Mouse (Mus musculus) stomach, postnatal 0 days (tissue): ENCODE data around the gene Tmem35b. TPM values are rescaled to one million over a fixed set of nuclear protein-coding genes. Genes with fewer than 3 reads are reported as not detected.

ENCODE experiments used
- ATAC-seq: fragments of 200-750 bp; cut with Nextera tagmentation; 2 replicates; pipeline ENCODE4 v1.8.0; 2017; ENCODE audit not compliant: low FRiP score, low TSS enrichment
- DNase-seq: peaks from one replicate; pipeline ENCODE4 v3.0.0-alpha.2; 2016; ENCODE audit warnings: low spot score
- H3K27ac ChIP-seq: fragments of 300-500 bp; sonication (generic); replicated peaks from 2 replicates; pipeline ENCODE4 v1.5.1; 2014; ENCODE audit warnings: mild to moderate bottlenecking, control low read depth
- H3K27me3 ChIP-seq: fragments of 300-500 bp; sonication (generic); 2 replicates; pipeline ENCODE4 v1.6.1; 2014; ENCODE audit warnings: low read length; ENCODE audit not compliant: control insufficient read depth, insufficient read depth
- H3K36me3 ChIP-seq: fragments of 300-500 bp; sonication (generic); 2 replicates; pipeline ENCODE4 v1.6.1; 2014; ENCODE audit warnings: low read length, mixed read lengths; ENCODE audit not compliant: control insufficient read depth, insufficient read depth
- H3K4me1 ChIP-seq: fragments of 300-500 bp; sonication (generic); replicated peaks from 2 replicates; pipeline ENCODE4 v1.6.1; 2014; ENCODE audit warnings: antibody characterized with exemption; ENCODE audit not compliant: control insufficient read depth, insufficient read depth
- H3K4me2 ChIP-seq: fragments of 300-500 bp; sonication (generic); replicated peaks from 2 replicates; pipeline ENCODE4 v1.6.1; 2014; ENCODE audit warnings: low read depth, mild to moderate bottlenecking, control low read depth, moderate library complexity
- H3K4me3 ChIP-seq: fragments of 300-500 bp; sonication (generic); 2 replicates; pipeline ENCODE4 v1.5.1; 2014; ENCODE audit warnings: low read depth, low read length, control low read depth
- H3K9ac ChIP-seq: fragments of 300-500 bp; sonication (generic); 2 replicates; pipeline ENCODE4 v1.6.1; 2014; ENCODE audit warnings: mild to moderate bottlenecking, low read length, control low read depth, mixed read lengths
- H3K9me3 ChIP-seq: fragments of 300-500 bp; sonication (generic); 2 replicates; pipeline ENCODE4 v1.6.1; 2016; ENCODE audit warnings: low read length; ENCODE audit not compliant: control insufficient read depth
- CTCF ChIP-seq: IDR thresholded peaks from 2 replicates; pipeline ENCODE4 v1.5.1; 2016; ENCODE audit warnings: antibody characterized with exemption, low read depth, mild to moderate bottlenecking, moderate library complexity
- EP300 ChIP-seq: optimal IDR thresholded peaks from 2 replicates; pipeline ENCODE3; 2016; ENCODE audit warnings: antibody characterized with exemption
- WGBS: fragments of 180-500 bp; shearing (Covaris S2); extraction: QIAGEN DNeasy Blood & Tissue Kit; methylation state at CpG from one replicate; pipeline ENCODE4 v1.1.7; 2014; 5-methylcytosine and 5-hydroxymethylcytosine counted together
- polyA plus RNA-seq: library from polyadenylated mRNA; unstranded; fragments of >200 nt; fragmentation: Nextera tagmentation; extraction: Ambion mirVana; gene quantifications from 2 replicates; pipeline ENCODE4 v1.2.1, GENCODE M21; 2015

The Tmem35b gene
- polyA plus RNA-seq, 1 experiment from 2014 or later = 14.5 TPM

DNA sequence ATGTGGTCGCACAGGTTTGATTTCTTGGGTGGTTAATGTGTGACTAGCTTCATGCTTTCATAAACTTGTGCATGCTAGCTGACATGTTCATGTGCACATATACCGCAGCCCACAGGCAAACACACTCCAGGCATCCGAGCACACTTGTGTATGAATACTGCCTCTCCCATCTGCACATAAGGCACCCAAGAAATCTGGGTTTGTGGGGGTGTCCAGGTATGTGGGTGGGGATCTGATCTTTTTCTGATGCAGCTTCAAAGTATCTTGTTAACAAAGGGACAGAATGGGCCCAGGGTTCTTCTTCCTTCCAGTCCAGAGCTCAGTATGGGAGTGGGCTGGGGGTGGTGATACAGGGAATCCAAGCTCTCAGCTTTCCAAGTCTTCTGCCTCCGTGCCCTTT, 49.1 kb downstream of the Tmem35b start:
- Histone ChIP-seq H3K4me1 (0 out of 2 replicates have a peak, but pooled peaks cover 3% of the 10 kb centered on the region), H3K4me3 (no peak overlapping the region), H3K27ac (no peak overlapping the region), H3K36me3 (no peaks in the 10 kb centered on the region), H3K9ac (no peak overlapping the region), H3K4me2 (no peak overlapping the region), H3K27me3 (peaks cover 5% of the 10 kb centered on the region; the same call in 1 of the 2 replicates), H3K9me3 (no peaks in the 10 kb centered on the region)
- no peak for ATAC-seq
- TF ChIP-seq EP300 (no peak), CTCF (no peak)
- no peak for DNase-seq
- 55% methylated on average over 4 of the region's 4 CpGs for WGBS

DNA sequence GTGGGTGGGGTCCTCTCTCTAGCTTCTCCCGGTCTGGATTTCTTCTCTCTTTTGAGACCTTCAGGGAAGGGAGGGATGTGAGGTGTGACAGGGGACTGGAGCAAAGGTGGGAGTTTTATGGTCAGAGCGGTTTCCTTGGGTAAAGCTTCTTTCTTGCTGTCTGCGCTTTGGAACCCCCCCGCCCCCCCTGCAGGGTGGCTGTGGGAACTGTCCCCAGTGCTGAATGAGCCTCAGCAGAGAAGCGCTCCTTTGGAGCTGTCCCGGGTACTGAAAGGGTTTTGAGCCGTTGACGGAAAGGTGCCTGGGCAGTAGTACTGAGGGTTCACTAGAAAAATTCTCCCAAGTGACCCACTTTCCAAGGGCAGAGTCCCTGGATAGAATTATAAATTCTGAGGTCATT, 50.0 kb downstream of the Tmem35b start:
- ATAC-seq = peak; percentile 47; the same call in 1 of the 2 replicates
- H3K9ac ChIP-seq = no peak overlapping the region
- H3K4me1 ChIP-seq = 0 out of 2 replicates have a peak, but pooled peaks cover under 1% of the 10 kb centered on the region
- H3K4me2 ChIP-seq = no peak overlapping the region
- WGBS = 2% methylated on average over 8 of the region's 8 CpGs
- no peak overlapping the region for H3K27ac ChIP-seq
- peaks cover 2% of the 10 kb centered on the region; the same call in 1 of the 2 replicates for H3K27me3 ChIP-seq
- no peaks in the 10 kb centered on the region for H3K36me3 ChIP-seq
- peak; percentile 75 for DNase-seq
- H3K9me3 ChIP-seq = no peaks in the 10 kb centered on the region
- TF ChIP-seq CTCF (no peak), EP300 (no peak)
- H3K4me3 ChIP-seq = no peak overlapping the region

DNA sequence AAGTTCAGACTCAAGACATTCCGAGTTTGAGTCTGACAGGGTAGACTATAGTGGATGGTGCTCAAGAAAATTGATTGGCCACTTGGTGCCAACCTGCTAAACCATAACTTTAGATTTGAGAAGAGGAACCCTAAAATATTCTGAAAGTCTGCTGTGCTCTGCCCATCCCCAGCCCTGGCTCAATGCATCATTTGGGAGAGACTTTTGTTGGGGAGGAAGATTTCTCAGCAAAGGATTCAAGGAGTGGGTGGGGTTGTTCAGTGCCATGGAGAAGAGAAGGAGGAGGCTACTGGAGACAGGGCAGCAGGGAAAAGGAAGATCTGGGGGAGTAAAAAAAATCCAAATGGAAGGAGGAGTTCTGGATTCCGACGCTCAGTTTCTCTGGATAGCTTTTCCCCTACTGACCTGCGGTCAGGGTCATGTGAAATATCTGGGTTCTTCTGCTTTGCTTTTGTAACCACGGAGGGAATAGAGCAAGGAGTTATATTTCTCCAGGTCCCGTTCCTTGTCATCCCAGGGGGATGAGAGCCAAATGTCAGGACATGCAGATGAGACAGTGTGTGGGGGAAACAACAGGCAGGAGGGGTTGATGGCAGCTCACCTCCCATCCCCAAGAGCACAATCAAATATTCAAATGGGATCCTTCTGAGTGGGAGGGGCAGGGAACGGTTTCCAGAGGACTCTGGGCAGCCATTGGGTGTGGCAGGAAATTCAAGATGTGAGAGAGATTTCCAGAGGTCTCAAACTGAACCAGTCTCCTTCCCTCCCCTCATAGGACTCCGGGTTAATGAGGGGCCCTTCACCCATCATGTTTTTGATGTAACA, 50.8 kb downstream of the Tmem35b start:
- no peak overlapping the region for H3K27ac ChIP-seq
- no peaks in the 10 kb centered on the region for H3K4me1 ChIP-seq
- TF ChIP-seq EP300 (no peak), CTCF (no peak)
- 63% methylated on average over 8 of the region's 8 CpGs for WGBS
- DNase-seq (no peak), ATAC-seq (no peak)
- no peak overlapping the region for H3K4me2 ChIP-seq
- no peak overlapping the region for H3K9ac ChIP-seq
- no peak overlapping the region for H3K4me3 ChIP-seq
- no peaks in the 10 kb centered on the region for H3K9me3 ChIP-seq
- no peaks in the 10 kb centered on the region for H3K36me3 ChIP-seq
- no peaks in the 10 kb centered on the region for H3K27me3 ChIP-seq

DNA sequence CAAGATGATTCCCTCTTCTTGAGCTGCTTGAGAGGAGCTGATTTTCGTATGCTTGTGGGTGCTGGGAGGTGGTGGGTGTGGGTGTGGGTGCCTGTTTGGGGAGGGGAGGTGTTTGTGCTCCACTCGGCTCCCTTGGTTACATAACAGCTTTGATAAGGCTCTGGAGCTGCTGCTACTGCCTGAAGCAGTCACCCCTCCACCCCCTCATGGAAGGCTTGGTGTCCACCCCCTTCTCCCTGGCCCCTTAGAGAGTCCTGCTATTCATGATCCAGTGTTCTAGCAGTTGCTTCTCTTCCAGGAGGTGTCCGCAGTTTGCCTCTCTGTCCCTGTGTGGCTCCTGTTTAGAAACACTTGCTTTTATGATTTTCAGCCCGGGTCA, 51.4 kb downstream of the Tmem35b start:
- Histone ChIP-seq H3K4me1 (no peaks in the 10 kb centered on the region), H3K4me2 (no peak overlapping the region), H3K4me3 (no peak overlapping the region), H3K9me3 (no peaks in the 10 kb centered on the region), H3K27ac (no peak overlapping the region), H3K9ac (no peak overlapping the region), H3K36me3 (no peaks in the 10 kb centered on the region), H3K27me3 (no peaks in the 10 kb centered on the region)
- DNase-seq = no peak
- 50% methylated on average over 4 of the region's 4 CpGs for WGBS
- no peak for ATAC-seq
- TF ChIP-seq CTCF (no peak), EP300 (no peak)

DNA sequence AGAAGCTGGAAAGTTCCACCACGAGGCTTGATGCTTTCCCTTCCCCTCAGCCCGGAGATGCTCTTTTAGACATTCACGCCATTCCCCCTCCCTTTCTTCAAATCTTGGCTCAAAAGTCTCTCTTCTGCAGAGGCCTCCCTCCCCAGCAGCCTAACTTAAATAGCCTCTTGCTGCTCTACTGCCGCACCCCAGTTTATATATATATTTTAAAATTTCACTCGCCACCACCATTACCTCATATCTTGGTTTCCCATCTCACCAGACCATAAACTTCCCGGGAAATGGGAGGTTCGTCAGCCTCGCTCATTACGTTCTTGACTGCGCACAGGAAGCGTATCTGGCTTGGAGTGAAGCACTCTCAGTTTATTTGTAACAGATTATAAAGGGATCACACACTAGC, 54.5 kb downstream of the Tmem35b start:
- no peaks in the 10 kb centered on the region for H3K36me3 ChIP-seq
- no peak overlapping the region for H3K27ac ChIP-seq
- no peaks in the 10 kb centered on the region for H3K27me3 ChIP-seq
- no peak overlapping the region for H3K4me3 ChIP-seq
- whole genome bisulfite sequencing = 75% methylated on average over 11 of the region's 11 CpGs
- no peaks in the 10 kb centered on the region for H3K9me3 ChIP-seq
- no peak overlapping the region for H3K9ac ChIP-seq
- DNase-seq = no peak
- TF ChIP-seq CTCF (no peak), EP300 (no peak)
- no peak for ATAC-seq
- no peak overlapping the region for H3K4me2 ChIP-seq
- no peaks in the 10 kb centered on the region for H3K4me1 ChIP-seq

DNA sequence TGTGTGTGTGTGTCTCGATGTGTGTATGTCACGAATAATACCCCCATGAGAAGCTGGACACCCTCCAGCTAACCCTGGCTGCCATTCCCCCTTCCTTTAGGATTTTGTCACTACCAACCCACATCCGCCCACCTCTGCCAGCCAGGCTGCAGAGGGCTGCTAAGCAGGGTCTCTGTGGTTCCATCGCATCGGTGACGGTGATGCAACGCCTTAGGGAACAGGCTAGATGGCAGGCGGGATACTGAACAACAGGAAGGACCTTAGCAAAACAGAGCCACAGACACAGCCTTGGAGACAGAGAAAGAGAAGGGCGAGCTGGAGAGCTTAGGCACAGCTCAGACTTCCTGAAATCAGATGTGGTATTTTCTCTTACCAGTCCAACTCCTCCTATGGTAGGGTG, 55.2 kb downstream of the Tmem35b start:
- Histone ChIP-seq H3K4me2 (no peak overlapping the region), H3K4me3 (no peak overlapping the region), H3K9me3 (no peaks in the 10 kb centered on the region), H3K4me1 (no peaks in the 10 kb centered on the region), H3K27ac (no peak overlapping the region), H3K27me3 (no peaks in the 10 kb centered on the region), H3K9ac (no peak overlapping the region), H3K36me3 (no peaks in the 10 kb centered on the region)
- TF ChIP-seq CTCF (no peak), EP300 (no peak)
- DNase-seq = no peak
- 39% methylated on average over 9 of the region's 9 CpGs for WGBS
- no peak for ATAC-seq

Other genes with a start within 250 kb of the Tmem35b start
- 6.7 and 7.1 TPM in 2 replicates for gene Zmym4, start 155.6 kb upstream of the Tmem35b start, polyA plus RNA-seq
- 41.5 and 42.9 TPM in 2 replicates for gene Sfpq, start 102.4 kb upstream of the Tmem35b start, polyA plus RNA-seq
- gene Zmym1, start 62.5 kb upstream of the Tmem35b start, polyA plus RNA-seq = 4.8 and 5.3 TPM in 2 replicates
- 5.1 and 6.6 TPM in 2 replicates for gene Zmym6, start 46.3 kb upstream of the Tmem35b start, polyA plus RNA-seq
- gene Dlgap3, start 45.5 kb downstream of the Tmem35b start, polyA plus RNA-seq = 0.45 and 0.47 TPM in 2 replicates
- gene Smim12, start 120.1 kb downstream of the Tmem35b start, polyA plus RNA-seq = 37.7 and 41.1 TPM in 2 replicates
- 7.3 and 8.0 TPM in 2 replicates for gene Gja4, start 190.3 kb downstream of the Tmem35b start, polyA plus RNA-seq
- 15.1 and 15.5 TPM in 2 replicates for gene Gjb3, start 207.2 kb downstream of the Tmem35b start, polyA plus RNA-seq
- gene Gjb4, start 230.4 kb downstream of the Tmem35b start, polyA plus RNA-seq = 1.7 and 2.0 TPM in 2 replicates
- 3.3 and 3.8 TPM in 2 replicates for gene Gjb5, start 234.5 kb downstream of the Tmem35b start, polyA plus RNA-seq